Mouse (Mus musculus) mature B cell (primary cell): Measurements from ENCODE around the gene Trappc3.

Experiments used
- in situ Hi-C: fragments of 300-500 bp; cut with MboI; formaldehyde crosslinking; loops from 2 replicates; pipeline ENCODE4 v1.14.3; 2019

Trappc3 gene

DNA sequence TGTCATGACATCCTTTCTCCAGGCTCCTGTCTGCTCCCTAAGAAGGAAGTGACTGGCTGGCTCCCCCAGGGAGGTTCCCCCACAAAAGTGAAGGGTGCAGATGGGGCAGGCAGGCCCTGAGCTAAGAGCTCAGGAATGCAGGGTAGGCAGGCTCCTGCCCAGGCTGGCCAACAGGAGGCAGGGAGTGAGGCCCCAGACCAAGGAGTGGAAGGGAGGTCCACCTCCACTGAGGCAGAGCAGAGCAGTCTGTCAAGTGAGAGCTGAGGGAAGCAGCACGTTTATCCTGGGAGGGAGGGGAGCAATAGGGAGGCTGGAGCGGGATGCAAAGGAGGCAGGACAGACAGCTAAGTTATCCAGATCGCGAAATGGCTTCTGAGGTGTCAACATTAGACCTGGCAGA is 11.5 kb upstream of the Trappc3 start:
- in situ Hi-C loops: no loop called here

DNA sequence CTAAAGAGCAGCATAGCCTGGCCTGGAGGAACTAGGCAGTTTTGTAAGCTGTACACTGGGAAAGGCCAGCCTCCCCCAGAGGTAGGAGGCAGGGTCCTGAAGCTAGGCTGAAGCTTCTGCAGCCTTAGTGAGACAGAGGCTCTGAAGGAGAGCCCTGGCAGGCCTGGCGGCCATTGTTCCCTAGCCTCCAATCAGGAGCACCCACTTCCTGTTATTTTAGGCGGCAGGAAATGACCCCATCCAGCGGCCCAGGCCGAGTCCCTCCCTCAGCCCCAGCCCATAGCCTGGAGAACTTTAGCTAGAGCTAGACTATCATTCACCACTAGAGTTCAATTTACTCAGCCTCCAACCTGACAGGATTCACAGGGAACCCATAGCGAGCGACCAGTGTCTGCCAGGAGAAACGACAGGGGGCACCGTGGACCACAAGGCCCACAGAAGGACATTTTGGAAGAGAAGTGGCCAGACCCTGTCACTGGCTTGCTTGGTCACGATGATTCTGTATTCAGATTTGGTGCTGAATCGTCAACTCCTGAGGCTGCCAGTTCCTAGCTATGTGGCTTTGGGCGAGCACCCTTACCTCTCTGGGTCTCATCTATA is 10.4 kb upstream of the Trappc3 start:
- in situ Hi-C loops: no loop called here

DNA sequence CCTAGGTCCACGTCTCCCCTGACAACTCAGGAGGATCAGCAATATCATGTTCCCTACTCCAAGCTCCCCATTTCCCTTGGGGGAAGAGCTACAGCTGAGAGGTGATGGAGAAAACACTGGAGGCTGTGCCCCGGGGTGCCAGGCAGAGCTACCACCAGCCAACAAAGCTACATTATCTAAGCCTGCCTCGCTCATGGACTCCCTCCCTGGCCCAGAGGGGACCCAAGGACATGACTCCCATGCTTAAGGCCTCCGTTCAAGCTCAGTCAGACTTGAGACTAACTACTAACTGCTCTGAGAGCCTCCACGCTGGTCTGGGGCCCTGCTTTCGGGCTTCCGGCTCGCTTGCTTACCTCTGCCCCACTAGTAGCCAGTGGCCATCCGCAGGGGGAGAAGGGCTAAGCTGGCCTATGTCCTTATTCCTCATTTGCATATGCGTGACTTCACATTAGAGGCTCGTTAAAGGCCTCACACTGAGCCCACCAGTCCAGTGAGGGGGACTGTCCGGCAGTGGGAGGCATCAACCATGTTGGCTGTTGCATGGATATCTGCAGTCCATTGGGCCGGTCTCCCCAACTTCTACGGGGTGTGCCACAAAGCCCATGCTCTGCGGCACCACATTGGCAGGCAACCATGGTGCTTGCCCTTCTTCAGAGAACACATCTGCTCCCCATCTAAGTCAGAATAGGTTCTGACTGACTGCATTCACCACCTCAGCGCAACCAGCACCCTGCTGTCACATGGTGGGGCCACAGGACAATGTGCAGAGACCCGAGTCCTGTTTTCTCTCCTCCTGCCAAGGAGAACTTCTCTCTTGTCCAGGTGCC is 9.5 kb upstream of the Trappc3 start:
- in situ Hi-C loops: no loop called here

DNA sequence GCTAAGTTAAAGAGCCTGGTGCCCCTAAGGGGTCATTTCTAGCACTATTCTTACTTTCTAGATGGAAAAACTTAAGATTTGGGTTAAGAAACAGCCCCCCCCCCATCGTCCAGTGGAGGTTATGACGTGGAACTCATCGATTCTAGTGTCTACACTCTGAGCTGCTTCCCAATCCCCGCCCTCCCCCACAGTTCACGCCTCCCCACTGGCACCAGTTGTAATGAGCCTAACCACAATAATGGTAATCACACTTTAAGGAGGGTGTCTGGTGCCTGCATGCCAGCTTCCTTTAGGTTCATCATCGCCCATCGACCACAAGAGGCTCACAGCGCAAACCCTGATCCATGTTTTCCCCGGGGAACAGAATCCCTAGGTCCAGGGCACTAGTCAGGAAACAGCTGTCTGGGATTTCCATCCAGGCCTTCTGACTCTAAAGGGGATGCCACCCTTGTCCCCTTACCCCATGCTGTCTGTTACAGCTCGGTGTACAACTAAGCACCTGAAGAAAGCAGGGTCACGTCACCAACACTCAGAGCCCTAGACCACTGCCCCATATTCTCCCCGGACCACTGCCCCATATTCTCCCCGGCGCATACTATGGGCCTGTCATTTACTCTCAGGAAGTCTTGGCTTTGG is 8.4 kb upstream of the Trappc3 start:
- in situ Hi-C loops: no loop called here

DNA sequence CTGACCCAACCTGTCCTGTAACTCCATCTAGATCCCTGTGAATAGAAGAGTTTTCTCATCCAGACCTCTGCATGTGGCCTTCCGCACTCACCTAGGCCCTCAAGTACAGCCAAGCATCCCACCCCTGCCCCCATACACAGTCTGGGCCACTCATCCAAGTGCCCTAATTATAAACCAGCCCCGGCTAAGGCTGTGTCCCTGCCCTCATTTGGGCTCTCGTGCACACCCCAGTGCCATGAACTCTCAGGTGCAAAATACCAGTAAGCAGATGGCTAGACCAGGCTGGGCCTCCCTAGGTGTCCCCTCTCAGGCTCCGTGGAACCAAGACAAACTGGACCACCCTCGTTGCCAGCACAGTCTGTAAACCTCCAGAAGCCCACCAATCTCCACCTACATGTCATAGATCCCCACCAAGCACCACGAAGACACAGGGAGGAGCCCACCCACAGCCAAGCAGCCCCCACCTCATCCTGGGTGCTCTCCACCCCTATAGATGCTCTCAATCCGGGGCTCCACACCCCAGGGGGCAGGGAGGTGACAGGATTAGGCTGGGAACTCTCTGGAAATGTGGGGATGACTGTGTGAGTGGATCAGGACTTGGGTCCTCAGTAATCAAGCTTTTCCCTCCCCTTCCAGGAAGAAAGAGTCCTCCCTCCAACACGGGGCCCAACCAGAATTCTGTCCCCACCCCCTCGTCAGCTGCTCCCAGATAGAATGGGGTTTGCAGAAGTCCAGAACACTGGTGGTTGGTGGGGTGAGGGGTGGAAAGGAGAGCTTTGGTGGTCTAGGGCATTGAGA is 7.6 kb upstream of the Trappc3 start:
- in situ Hi-C loops: no loop called here

DNA sequence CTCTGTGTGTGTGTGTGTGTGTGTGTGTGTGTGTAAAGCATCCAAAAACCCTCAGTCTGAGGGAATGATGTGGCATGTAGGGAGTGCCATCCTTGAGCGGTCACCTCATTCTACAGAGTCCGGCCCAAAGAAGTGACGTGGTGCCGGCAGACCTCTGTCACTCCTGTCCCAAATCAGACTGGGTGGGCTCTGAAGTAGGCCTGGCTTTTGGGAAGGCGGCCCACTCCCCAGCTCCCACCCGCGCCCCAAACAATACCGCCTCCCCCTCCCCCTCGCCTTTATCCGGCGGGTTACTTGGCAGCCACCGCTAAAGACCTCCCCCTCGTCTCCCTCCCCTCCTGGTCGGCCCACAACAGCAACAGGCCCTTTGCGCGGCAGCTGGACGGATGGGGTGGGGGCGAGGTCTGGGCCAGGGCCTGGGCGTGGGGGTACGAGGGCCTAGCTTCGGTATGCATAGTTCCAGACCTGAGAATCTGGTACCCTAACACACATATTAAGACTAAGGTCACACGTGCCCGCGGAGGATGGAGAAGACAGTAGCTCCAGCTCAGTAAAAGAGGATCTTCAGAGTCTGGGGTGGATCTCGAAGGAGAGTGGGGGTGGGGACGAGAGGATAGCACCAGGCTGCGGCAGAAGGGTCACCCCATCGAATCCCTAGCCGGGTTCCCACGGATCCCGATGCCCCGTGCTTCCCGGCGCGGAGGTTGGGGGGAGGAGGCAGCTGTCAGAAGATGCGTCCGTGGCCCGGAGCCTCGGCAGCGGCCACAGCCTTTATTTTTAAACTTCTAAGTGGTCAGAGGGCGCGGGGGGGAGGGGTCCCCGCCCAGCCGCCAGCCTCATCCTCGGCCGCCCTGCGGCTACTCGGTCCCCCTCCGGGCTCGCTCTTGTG is 6.8 kb upstream of the Trappc3 start:
- in situ Hi-C loops: no loop called here

DNA sequence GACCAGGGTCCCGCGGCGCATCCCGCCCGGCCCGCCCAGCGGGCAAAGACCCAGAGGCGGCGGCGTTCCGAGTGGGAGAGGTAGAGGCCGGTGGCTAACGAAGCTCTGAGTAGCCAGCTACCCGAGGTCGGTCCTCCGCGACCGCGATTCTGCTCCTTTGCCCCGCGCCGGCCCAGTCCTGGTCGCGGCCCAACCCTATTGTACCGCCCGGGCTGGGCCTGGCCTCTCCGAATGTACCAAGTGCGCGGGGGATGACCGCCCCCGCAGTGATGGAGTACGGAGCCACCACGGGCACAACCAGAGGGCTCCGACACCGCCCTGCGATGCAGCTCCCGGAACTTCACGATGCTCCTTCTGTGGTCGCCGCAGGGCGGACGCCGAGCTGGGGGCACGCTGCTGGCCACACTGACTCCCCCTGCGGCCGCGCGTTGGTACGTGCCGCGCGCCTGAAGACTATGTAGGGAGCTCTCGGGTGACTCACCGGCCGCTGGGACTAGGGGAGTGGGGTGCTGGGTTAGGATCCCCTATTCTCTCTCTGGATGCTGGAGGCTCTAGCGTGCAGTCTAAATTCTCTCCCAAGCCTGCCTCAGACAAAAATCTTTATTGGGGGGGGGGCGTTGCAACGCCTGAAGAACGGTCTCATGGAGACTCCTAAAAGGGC is 5.9 kb upstream of the Trappc3 start, which contains the start of gene Map7d1:
Map7d1 (minus strand) TSS at position 213 of the 661 bp plus-strand sequence.
- in situ Hi-C loops: no loop called here

DNA sequence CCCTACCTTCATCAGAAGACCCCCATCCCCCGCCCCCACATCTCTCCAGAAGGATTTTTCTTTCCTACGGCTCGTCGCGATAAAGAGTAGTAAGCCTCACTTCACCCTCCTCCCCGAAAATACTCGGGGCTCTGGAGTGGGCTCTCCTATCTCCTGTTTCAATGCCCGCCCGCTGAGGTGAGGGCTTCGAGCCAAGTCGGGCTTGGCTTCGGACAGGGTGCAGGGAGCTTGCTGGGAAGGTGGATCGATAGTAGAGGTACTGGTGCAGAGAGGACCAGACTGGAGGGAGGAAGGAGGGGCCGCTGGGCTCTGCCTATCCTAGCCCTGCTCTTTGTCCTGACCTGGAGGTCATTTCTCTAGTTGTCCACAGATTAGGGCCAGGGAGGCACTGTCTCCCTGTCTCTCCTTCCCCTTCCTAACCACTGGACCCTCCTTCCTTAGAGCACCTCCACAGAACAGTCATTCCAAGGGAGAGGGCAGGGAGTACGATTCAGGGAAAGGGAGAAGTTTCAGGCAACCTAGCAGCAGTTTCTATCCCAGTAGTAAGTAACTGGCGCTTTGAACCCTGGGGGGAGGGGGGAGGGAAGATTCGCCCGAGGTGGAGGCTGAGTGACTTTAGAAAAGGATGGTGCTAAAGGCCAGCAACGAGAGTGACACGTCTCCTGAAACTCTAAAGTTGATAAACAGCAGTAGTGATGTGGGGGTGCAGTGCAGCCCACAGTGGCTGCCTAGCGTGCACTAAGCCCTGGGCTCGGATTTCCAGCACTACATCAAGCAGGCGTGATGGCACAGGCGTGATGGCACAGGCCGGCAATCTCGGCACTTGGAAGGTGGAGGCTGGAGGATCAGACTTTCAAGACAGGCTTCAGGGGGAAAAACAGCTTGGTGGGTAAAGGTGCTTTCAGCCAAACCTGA is 4.9 kb upstream of the Trappc3 start:
- in situ Hi-C loops: no loop called here

DNA sequence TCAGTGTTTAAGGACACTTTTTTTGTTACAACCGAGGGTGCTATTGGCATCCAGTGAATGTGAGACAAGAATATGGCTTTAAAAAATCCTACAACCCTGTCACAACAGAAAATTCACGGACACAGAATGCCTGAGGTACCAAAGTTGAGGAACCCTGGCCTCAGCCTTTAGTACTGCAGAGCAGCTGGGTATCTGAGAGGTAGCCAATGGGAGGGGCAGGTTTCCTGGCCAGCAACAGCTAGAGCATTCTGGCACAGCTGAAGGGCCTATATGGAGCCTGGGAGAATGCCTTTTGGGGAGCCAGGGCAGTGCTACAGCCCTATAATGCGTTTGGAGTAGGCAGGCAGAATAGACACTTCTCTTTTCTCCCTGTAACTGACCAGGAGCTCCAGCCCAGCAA is 3.1 kb upstream of the Trappc3 start:
- in situ Hi-C loops: no loop called here

DNA sequence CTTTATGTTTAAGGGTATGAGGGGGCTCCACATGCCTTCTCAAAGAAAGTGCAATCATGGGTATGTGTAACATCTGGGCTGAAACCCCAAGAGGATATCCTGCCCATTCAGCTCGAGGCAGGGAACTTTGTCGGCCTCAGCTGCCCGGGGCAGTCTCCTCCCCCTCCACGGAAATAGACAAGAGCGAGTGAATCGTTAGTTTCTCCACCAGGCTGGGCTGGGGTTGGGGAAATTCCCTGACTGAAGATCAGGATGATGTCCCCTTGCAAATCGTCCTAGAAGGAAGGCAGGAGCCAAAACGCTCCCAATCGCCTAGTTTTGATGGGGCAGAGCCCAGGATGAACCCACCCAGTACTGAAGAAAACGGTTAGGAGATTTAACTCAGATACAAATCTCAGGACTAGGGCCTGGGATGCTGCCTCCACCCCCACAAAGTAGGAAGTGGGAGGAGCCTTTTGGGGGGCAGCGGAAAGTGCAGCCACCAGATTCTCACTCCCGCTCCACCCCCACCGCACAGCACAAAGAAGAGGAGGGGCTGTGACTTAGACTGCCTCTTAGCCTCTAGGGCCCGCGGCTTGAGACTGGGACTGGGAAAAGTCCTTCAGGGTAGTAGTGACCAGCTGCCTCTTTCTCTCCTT is 2.5 kb upstream of the Trappc3 start:
- in situ Hi-C loops: loop anchor here (5.0 kb wide), 1 partner anchor 32 kb away; no protein-coding TSS in a partner anchor

DNA sequence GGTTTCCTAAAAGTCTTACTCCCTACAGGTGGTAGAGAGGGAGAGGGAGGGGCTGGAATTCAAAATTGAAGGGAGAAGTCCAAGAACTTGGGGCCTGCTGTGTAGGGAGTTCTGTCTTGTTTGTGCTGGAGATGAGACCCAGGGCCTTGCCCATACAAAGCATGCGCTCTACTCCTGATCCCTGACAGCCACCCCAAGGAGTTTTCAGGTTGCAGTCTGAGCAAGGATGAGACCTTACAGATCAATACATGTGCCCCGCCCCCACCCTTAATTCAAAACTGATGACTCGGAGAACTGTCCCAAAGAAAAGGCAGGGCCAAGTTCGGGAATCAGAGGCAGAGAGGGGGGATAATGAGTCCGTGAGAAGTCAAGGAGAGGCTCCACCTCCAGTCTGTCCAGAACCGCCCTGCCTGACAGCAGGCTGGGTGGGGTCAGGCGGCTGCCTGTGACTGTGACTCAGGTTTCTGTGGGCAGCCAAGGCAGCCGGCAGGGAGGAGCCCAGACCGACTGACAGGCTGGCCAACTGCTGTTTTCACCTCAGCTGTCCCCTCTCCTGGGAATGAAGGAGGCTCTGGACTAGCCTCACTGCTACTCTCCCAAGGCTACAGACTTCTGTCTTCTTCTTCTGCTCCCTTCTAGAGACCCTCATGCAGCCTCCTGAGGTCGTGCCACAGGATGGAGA is 1.5 kb upstream of the Trappc3 start:
- in situ Hi-C loops: loop anchor here (5.0 kb wide), 1 partner anchor 33 kb away; no protein-coding TSS in a partner anchor

DNA sequence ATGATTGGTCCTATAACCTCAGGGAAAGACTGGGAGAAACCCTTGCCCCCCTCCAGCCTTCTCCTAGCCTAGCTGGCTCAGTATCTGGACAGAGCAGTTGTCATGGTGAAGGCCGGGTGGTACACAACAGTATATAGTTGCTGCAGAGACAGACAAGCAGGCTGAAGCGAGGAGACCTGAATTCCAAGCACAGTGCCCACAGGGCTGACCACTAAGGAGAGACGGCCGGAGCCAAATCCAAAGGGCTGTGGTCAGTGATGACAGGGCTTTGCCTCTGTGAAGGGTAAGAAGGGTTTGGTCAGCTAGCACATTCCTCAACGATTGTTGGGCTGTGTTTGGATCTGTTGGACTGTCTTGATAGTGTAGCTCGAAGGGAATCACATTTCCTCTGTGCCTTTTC is 859 bp upstream of the Trappc3 start:
- in situ Hi-C loops: loop anchor here (5.0 kb wide), 1 partner anchor 34 kb away; no protein-coding TSS in a partner anchor

DNA sequence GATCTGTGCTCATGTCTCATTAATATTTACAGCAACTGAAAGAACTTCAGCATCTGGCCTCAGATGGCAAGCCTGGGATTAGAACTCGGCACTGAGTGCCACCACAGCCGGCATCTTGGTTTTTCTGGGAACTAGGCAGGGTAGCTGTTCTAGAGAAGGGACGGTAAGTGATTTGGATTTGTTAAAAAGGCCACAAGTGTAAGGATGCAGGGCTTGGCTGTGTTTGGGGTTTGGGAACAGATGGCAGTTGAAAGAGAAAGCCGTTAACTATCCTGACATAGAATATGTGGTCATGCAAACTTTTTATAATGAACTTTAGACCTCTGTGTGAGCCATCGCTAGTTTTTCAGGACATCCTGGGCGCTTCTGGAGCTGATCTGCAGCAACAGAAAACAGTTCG is 450 bp upstream of the Trappc3 start:
- in situ Hi-C loops: loop anchor here (5.0 kb wide), 1 partner anchor 34 kb away; no protein-coding TSS in a partner anchor

DNA sequence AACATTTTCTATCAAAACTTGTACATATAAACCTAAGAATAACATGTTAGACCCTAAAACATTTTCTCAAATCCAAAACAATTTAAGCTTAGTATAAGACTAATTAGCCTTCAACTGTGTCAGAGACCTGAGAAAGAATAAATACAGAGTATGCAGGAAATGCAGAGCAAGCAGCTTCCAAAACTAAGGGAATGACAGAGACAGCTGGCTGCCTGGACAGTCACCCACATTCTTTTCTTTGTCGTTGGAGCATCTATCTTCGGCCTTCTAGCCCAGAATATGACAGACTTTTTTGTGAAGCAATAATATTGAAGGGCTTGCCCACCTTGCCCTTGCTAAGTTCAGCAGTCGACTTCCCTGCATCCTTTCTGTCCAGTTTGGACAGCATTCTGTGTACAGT is 7.2 kb downstream of the Trappc3 start:
- in situ Hi-C loops: no loop called here

DNA sequence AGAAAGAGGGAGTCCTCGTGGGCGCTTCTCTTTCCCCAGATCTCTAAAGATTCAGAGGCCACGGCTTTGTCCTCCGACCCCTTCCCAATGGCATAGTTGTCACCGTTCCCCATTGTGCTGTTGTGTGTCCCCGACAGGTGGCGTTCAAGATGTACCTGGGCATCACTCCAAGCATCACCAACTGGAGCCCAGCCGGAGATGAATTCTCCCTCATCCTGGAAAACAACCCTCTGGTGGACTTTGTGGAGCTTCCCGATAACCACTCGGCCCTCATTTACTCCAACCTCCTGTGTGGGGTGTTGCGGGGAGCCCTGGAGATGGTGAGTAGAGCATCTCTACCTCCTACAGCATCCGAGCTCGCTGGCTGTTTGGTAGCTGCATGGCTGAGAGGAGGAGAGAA is 11.6 kb downstream of the Trappc3 start:
- in situ Hi-C loops: no loop called here

DNA sequence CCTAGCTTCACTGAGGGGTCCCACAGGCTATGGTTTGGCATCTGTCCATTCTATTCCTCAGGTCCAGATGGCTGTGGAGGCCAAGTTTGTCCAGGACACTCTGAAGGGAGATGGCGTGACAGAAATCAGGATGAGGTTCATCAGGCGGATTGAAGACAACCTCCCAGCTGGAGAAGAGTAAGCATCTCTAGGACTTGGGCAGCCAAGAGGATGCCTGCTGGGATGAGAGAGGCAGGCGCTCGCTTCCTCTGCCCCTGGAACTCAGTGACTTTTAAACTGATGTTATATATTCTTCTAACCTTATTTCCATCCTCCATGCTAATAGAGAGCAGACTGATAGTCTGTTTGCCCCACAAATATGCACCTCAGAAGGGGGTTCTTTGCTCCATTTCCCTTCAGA is 13.0 kb downstream of the Trappc3 start:
- in situ Hi-C loops: no loop called here

DNA sequence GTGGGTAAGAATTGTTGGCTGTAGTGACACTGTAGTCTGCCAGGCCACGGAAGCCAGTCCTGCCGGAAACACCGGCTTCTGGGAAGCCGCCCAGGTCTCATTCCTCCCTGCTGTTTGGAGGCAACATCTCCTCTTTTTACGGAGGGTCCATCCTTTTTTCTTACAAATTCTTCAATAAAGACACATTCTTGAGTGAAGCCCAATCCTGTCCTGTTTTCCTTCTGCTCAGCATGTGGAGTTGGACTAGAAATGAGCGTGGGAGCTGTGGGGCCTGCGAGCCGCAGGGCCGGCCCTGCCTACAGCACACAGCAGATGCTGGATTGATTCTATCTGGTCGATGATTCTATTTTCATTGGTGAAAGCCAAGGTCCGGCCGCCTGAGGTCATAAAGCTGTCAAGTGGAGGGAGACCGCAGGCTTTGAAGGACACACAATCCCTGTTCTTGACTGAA is 13.6 kb downstream of the Trappc3 start:
- in situ Hi-C loops: no loop called here

DNA sequence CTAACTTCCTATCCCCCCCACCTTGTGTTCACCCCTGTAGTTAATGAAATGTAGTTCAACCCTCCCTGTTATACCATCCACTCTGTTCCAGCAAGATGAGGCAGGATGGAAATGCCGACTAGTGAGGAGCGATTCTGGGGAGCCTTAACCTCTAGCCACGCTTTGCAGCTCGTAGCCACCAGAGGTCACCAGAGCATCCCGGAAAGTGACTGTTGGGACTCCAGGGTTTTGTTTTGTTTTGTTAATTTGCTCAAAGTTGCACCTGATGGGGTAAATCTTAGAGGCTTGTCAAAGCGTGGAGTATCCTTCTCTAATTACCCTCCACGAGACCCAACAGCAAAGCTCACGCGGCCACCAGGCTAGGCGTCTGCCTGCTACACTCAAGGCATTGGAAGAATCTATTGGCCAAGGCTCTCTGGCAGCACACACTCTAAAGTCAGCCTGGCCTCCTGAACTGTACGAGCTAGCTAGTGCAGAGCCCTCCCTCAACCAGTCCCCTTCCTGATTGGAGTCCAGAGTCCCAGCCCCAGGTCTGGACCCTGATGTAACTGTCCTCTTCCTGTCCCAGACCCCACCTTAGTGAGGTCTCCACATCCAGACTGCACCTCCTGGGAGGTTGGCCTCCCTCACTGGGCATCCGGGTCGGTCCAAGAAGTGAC is 15.9 kb downstream of the Trappc3 start:
- in situ Hi-C loops: no loop called here
